In genomic region chr6:108518552-108518951, GRCm38 (mm10) we compare ENCODE assay signal across 16 mouse cellular contexts.
DNase-seq lines count a peak whose midpoint lies in the region; ATAC-seq and TF ChIP-seq lines count a peak whose summit lies in the region.
"Had no signal": no experiment of that assay in that cellular context is flagged by ENCODE, and none has a peak within 500 bp of the region (broad histone marks: within the 10 kb centered on the region; RNA-seq: fewer than 3 reads in every experiment).

No protein-coding gene starts in this region.

- TF ChIP-seq CTCF in liver, adult 2 months (IDR thresholded peaks at IDR 0.05; ENCODE audit: low read depth, low read length): no peak

- no peak overlapping the region for H3K4me3 ChIP-seq in liver, adult 2 months (ENCODE audit: insufficient read depth, low read depth, low read length)
- H3K4me3 ChIP-seq in embryonic facial prominence, embryonic 13.5 days: no peak overlapping the region
- H3K4me3 ChIP-seq: heart, embryonic 12.5 days; liver, embryonic 13.5 days had no signal

- H3K9ac ChIP-seq in liver, adult 2 months (ENCODE audit: low read depth, low read length): peak overlapping the region; percentile 13
- no peak overlapping the region for H3K9ac ChIP-seq in embryonic facial prominence, embryonic 13.5 days
- H3K9ac ChIP-seq: heart, embryonic 12.5 days; liver, embryonic 13.5 days had no signal

- no peak for DNase-seq in frontal cortex, postnatal 10 days (ENCODE audit: low spot score in 2 of 2)
- DNase-seq in liver, adult 2 months (ENCODE audit: extremely low read depth, low read depth, low spot score): no peak
- no peak for DNase-seq in liver
- DNase-seq in NIH3T3 (ENCODE audit: low read depth): peak; percentile 66
- DNase-seq in T-cell, adult 2 months (ENCODE audit: low spot score): no peak
- DNase-seq: B cell, adult 2 months; cerebellum, adult 9-11 months; heart, postnatal 36 days; kidney, adult 8-10 months; liver, embryonic 13.5 days; thymus, adult 2 months had no signal

- 88% methylated on average over 14 of the region's 14 CpGs for WGBS in liver, adult 2 months
- 45% methylated on average over 14 of the region's 14 CpGs for WGBS in embryonic facial prominence, embryonic 13.5 days

- no peak for TF ChIP-seq POLR2A in liver, adult 2 months (IDR thresholded peaks at IDR 0.05; ENCODE audit: extremely low read depth, insufficient read depth, low read length)

- H3K9me3 ChIP-seq in embryonic facial prominence, embryonic 13.5 days: no peaks in the 10 kb centered on the region
- H3K9me3 ChIP-seq: heart, embryonic 12.5 days; liver, embryonic 13.5 days had no signal

- H3K4me2 ChIP-seq in embryonic facial prominence, embryonic 13.5 days: peak overlapping the region; percentile 31; the same call in 1 of the 2 replicates
- H3K4me2 ChIP-seq: heart, embryonic 12.5 days; liver, embryonic 13.5 days had no signal

- ATAC-seq in frontal cortex, adult (ENCODE audit: low TSS enrichment): 0 out of 2 replicates have a peak, but pooled peaks have one; percentile 33
- no peak for ATAC-seq in embryonic facial prominence, embryonic 13.5 days (ENCODE audit: insufficient number of reproducible peaks, insufficient read depth, low FRiP score, low TSS enrichment, low read depth)
- ATAC-seq: hindbrain, embryonic 16.5 days; Patski had no signal

- H3K4me1 ChIP-seq in liver, adult 2 months (ENCODE audit: control insufficient read depth, insufficient read depth, low read length): peaks cover 20% of the 10 kb centered on the region
- H3K4me1 ChIP-seq in embryonic facial prominence, embryonic 13.5 days: peaks cover 12% of the 10 kb centered on the region

- H3K27me3 ChIP-seq in liver, adult 2 months (ENCODE audit: control insufficient read depth, insufficient read depth, low read length): no peaks in the 10 kb centered on the region
- H3K27me3 ChIP-seq in embryonic facial prominence, embryonic 13.5 days: no peaks in the 10 kb centered on the region
- H3K27me3 ChIP-seq: heart, embryonic 12.5 days; liver, embryonic 13.5 days; Patski had no signal

- H3K36me3 ChIP-seq in liver, adult 2 months (ENCODE audit: control insufficient read depth, insufficient read depth, low read length): peaks cover 16% of the 10 kb centered on the region
- peaks cover 12% of the 10 kb centered on the region for H3K36me3 ChIP-seq in embryonic facial prominence, embryonic 13.5 days

- no peaks in the 10 kb centered on the region for H3K79me2 ChIP-seq in liver, adult 2 months (ENCODE audit: control insufficient read depth, insufficient read depth, low read length)

- peak overlapping the region; percentile 63 for H3K27ac ChIP-seq in liver, adult 2 months (replicated peaks; ENCODE audit: insufficient read depth, low read depth, low read length)
- H3K27ac ChIP-seq in embryonic facial prominence, embryonic 13.5 days: no peak overlapping the region
- H3K27ac ChIP-seq: liver, embryonic 13.5 days had no signal
